Mouse (Mus musculus) frontal cortex, adult (tissue): ENCODE results near the gene Naa30.
"Not testable (repeated sequence)": the region's sequence is repeated elsewhere in the genome, so short reads cannot be mapped to it uniquely, and the experiment has no call there.

Source experiments
- ATAC-seq: cut with Nextera tagmentation; 2 replicates; pipeline ENCODE4 v1.9.2; 2017; ENCODE audit warnings: mild to moderate bottlenecking, moderate library complexity, mixed read lengths; ENCODE audit not compliant: low TSS enrichment

The Naa30 gene

DNA sequence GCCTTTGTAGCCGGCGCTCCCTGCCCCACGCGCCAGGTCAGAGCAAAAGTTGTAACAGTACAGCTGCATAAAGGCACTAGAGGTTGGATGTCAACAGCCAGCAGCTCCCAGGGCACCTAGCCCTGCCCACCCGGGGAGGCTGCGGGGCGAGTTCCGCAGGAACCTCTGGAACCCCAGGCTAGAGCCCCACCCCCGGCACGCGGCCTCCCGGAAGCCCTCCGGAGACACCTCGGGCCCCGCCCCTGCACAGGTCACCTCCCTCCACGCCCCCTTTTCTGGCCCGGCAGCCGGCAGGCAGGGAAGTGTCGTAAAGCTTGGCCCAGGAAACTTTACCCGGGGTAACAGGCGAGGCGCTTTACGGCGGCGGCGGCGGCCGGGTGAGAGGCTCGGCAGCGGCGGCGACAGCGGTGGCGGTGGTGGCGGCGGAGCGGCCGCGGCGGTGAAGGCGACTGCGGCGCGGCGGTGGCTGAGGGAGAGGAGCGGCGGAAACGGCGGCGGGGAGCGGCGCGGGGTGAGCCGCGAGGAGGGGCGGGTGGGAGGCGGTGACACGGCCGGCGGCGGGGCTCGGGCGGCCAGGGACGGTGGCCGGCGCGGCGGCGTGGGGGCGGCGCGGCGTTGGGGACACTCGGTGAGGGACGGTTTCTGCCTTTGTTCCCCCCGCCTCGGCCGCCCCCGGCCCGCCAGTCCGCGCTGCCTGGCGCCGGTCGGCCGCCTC is at the start of gene Naa30:
Gene Naa30 (plus strand): TSS at position 360 of the 715 bp plus-strand sequence.
- ATAC-seq: peak; percentile 92

DNA sequence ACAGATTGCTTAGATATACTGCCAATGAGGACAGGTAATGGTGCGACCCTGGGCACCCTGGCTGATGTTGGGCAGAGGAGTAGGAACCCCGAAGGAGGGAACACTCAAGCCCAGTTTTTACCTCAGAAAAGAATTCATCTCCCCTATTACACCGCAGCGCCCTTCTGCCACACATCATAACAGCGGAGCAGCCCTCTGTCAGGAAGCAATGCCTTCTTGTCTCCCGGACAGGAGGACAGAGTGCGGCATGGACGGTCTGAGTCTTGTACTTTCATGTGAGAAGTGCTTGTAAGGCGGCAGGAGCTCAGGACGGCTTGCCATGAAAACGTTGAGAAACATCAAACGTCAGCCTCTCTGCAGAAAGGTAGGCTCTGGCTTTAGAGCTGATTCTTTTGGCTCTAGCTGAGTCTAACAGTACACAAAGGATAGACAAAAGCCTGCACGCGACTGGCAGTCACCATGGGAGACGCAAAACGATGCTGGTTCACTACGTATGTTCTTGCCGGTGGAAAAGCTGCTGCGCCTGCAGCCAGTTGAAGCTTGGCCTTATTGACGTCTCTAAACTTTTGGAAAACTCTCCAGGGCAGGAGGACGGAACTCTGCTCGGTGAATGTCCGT is 44.8 kb upstream of the Naa30 start:
- peak; percentile 65 for ATAC-seq

DNA sequence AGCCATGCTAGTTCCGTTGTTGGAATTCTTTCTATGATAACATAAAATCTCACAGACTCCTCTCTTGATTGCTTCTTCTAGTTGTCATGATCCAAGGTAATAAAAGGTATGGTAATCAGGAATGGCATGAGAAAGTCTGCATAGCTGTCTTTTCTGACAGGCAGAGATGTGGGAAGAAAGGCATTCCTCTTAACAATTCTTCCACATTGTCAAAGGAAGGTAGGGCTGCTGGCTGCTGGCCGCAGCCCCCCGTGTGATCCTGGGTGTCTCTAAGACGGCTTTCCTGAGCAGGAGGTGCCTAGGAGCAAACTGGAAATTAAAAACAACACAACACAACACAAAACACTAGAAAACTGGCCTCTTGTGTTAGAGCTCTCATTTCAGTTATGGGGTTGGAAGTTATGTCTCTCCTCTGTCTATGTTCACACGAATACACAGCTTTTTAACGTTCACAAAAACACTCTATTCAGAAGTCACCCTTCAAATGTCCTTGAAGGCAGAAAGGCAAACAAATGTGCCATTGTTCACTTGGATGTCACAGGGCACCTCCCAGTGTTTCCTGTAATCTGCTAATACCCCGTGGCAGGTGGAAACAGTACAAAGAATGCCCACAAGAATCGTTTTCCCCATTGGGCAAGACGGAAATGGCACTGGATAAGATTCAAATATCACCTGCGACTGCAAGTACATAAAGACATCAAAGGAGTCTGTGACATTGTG is 43.3 kb upstream of the Naa30 start:
- ATAC-seq: no peak

DNA sequence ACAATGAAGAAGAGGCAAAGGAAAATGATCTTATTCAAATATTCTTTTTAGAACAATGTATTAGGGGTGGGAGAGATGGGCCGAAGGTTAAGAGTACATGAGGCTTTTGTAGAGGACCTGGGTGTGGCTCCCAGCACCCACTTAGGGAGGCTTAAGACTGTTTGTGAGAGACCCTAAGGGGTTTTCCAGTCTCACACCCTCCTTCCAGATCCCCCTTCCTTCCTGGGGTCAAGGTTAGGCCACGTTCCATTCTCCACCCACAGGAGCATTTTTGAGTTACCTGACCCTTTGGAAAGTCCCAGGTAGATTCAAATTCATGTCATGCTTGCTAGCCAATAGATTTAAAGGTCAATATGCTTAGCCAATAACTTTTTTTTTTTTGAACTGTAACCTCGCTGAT is 39.6 kb upstream of the Naa30 start:
- ATAC-seq: no peak

DNA sequence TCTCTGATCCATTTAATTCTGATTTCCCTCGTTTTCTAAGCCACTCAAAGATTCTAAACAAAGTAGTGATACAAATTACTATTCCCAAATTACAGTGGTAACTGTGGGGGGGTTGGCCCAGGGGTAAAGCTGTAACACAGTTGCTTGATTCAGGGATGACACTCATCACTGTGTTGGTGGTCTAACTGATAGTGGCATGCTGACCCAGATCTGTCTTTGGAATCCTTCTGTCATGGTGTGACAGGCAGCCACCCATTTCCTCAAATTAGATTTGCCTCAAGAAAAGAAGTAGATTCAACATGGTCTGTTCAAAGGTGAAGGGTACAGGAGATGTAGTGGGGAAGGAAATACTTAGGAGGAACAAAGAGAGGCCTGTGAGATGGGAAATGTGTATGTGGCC is 33.9 kb upstream of the Naa30 start:
- no peak for ATAC-seq

DNA sequence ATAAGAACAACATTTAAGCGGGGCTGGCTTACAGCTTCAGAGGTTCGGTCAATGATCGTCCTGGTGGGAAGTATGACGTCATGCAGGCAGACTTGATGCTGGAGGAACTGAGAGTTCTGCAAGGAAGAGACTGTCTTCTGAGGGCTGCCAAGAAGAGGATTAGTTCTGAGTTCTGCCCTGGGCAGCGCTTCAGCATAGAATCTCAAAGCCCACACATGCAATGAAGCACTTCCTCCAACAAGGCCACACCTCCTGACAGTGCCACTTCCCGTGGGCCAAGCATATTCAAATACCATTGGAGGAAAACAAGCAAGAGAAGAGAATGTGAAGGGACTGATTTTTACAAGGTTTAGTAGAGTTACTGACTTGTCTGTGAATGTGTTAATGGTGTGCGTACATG is 31.3 kb upstream of the Naa30 start:
- no peak for ATAC-seq

DNA sequence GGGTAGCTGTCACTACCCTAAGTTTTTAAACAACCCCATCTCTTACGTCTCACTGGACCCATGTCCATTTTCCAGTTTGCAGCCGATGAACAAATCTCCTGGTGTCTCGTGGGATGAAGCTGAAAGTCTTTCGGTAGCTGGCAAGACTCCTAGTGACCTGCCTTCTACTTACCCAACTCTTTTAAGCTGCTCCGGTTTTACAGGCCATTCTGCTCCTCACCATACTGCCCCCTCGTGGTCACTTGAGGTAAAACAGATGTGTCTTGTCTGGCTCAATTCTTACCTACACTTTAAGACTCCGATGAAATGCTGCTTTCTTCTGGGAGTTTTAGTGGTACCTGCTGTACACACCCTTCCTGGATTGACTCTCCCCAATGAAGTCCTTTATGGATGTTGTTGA is 18.2 kb upstream of the Naa30 start:
- peak; percentile 79 for ATAC-seq

DNA sequence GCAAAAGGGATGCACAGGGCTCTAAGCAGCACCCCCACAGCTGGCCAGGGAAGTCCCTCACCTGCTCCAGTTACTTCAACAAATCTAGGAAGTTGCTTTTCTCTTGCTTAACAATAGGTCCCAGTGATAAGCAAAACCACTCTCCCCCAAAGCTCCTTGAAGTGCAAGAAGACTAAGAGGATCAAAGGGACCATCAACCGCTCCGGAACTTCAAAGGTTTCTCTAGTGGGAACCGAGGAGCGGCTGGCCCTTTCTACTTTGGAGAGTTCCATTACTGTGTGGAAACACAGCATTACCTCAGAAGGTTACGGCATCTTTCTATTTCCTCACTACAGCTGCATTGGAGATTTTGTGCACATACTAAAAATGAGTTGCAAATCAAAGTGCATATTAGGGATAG is 16.5 kb upstream of the Naa30 start:
- ATAC-seq: no peak

DNA sequence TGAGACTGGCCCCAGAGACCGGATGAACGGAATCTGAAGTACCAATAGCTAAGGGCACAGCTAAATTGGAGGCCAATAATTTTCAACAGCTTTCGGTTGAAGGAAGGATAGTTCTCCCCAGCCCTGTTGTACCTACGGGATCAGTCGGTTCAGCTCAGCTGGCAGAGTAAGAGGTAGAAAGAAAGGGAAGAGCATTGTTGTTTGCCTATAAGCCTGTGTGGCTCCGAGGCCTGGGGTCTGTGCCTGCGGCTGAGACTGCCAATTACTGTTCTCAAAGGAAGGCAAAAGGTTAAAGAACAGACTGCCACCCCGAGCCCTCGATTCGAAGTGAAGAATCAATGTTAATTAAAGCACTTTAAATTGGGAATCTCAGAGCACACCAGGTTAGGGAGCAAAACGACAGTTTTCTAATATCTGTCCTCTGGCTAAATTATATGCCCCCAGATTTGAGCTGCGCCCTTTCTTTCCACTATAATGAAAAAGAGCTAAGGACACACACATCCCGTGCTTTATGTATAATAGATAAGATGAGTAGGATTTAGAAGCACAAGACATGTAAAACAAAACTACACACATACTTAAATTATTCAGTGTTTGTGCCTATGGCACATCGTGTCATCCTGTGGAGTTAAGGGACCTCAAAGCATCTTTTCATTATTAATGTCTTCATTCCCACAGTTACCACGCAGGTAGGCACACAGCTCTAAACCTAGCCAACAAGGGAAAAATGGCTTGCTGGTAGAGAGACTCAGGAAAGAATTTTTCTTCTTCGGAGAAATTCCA is 13.7 kb upstream of the Naa30 start:
- no peak for ATAC-seq

DNA sequence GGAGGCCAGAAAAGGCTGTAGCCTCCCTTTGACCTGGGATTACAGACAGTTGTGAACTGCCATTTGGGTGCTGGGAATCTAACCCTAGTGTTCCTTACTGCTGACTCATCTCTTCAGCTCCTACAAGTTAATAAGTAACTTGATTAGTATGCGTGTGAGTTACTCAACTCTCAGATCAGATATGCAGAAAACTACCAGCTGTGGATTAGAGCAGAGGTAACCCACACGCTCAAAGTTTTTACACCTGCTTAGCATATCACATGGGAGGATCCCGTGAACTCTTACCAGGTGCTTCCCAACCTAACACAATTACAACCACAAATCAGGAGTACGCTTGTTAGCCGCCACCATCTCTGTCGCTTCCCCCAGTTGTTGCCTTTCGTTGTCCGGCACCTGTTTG is 740 bp upstream of the Naa30 start:
- no peak for ATAC-seq

DNA sequence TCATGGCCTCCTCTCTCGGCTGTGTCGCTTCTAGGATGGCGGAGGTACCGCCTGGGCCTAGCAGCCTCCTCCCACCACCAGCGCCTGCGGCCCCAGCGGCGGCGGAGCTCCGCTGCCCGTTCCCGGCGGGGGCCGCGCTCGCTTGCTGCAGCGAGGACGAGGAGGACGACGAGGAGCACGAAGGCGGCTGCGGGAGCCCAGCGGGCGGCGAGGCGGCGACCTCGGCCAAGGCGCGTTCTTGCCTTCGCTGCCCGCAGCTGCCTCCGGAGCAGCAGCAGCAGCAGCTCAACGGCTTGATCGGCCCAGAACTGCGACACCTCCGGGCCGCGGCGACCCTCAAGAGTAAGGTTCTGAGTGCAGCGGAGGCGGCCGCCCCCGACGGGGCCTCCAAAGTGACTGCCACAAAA is 559 bp downstream of the Naa30 start:
- ATAC-seq: peak; percentile 84

DNA sequence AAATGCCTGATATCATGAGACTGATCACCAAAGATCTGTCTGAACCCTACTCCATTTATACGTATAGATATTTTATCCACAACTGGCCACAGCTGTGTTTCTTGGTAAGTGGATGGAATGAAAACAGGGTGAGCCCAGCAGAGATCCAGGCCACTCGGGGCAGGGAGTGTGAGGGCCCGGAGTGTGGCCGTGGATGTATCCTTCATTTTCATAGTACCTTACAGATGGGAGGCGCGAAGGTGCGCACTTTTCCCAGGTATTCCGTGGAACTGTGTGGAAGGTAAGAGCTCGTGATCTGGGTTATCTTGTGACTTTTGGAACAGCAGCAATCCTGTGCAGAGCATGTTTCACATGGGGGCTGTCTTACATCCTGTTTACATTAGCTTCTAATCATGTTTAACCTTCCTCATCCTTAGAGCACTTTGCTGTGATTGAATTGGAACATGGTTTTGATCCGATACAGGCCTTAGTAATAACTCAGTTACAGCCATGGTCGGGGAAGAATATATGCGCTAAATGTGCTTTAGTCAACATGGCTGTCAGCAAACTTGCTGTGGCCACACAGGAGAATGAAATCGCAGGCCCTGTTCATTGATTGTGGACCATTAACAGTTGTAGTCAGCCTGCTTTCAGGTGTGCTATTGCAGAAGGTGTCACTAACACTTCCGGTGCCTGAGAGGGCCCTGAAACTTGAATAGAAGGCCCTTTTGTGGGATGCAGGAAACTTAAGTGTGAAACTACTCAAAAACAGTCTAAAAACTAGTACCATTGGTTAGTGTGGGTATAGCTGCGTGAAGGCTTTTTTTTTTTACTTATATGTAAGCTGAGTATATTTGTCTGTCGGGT is 1.5 kb downstream of the Naa30 start:
- ATAC-seq: no peak

DNA sequence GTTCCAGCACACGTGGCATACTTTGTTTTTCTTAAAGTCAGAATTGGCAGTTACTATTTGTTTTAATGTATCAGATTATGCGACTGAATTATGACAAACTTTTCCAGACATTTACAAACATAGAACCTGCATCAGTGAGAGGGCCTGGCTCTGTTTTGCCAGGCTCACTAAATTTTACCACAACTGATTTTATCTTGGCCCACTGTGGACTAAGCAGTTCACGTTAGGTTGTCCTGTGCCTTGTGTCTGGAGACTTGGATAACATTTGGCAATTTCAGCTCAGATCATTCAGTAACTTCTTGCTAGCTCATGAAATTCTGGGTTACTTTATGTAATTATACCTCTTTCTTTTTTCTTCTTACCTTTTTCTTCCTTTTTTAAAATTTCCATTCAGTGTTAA is 7.7 kb downstream of the Naa30 start:
- ATAC-seq: no peak

DNA sequence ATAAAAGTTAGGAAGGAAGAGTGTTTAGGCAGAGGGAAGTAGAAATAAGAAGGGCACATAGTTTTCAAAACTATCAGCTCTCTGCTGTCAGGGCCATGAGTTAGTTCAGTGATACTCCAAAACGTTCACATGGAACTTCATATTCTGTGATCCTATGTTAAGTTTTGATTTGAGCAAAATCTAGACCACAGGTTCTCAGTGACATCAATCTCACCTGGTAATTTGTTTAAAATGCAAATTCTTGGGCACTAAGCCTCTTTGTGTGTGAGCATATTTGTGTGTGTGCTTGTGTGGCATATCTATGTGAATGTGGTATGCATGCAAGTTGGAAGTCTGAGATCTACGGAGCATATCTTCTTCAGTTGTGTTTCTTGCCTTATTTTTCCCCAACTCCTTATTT is 14.2 kb downstream of the Naa30 start:
- ATAC-seq: no peak

DNA sequence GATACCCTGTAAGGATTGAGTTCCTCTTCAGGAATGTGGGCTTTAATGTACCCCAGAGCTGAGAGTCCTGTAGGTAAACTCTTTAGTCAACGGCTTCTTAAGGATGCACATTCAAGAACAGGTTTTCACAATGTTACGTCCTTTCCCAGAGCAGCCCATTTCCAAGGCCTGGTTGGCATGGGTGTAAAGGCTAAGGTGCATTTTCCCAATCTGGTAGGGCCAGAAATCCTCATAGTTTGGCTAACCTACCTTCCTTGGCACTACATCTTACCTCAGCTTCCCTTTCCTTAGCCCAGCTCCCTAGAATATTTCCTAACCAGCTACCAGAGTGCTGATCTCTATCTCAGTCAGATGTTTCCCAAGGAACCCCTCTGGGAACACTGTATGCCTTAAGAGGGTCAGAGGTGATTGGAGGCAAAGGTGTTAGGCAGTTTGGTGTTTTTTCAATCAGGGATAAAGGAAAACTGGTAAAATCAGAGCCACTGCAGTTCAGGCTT is 25.1 kb downstream of the Naa30 start:
- ATAC-seq: peak; percentile 16; the same call in 1 of the 2 replicates

DNA sequence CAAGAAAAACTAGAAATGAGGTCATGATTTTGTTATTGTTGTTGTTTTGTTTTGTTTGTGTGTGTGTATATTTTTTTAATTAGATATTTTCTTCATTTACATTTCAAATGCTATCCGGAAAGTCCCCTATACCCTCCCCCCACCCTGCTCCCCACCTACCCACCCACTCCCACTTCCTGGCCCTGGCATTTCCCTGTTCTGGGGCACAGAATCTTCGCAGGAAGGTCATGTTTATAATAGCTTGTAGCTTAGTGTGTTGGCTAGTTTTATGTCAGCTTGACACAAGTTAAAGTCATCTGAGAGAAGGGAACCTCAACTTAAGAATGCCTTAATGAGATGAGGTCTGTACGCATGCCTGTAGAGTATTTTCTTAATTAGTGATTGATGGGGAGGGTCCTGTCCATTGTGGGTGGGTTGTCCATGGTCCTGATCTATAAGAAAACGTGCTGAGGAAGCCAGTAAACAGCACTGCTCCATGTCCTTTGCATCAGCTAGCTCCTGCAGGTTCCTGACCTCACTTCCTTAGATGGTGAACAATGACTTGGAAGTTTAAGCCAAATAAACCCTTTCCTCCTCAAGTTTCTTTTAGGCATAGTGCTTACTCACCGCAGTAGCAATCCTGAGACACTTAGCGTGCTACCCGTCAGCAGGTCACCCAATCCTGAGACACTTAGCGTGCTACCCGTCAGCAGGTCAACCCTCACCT is 29.2 kb downstream of the Naa30 start:
- no peak for ATAC-seq

DNA sequence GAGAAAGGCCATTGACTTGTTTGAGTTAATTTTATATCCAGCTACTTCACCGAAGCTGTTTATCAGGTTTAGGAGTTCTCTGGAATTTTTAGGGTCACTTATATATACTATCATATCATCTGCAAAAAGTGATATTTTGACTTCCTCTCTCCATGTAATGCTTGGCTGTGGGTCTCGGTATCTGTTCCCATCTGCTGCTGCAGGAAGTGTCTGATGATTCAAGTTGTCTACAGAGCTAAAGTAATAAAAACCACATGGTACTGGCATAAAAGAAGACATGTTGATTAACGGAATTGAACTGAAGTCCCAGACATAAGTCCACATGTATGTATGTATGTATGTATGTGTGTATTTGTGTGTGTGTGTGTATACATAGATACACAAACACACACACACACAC is 38.2 kb downstream of the Naa30 start:
- not testable (repeated sequence) for ATAC-seq

DNA sequence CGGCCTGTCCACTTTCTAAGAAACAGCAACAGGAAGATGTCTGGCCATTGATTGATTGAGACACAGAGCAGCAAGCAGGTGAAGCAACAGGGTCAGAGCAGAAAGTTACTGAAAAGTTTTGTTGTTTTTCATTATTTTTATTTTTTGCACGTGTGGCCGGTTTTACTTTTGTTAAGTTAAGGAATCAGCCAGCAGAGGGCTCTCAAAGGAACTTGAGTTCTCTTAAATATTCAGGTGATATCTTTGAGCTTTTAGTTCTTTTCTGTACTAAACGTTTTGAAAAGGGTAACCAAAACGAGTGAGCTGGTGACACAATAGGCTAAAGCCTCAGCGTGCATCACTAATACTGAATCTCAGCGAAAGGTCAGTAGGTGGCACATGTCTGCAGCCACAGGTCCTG is 46.7 kb downstream of the Naa30 start:
- ATAC-seq: no peak

DNA sequence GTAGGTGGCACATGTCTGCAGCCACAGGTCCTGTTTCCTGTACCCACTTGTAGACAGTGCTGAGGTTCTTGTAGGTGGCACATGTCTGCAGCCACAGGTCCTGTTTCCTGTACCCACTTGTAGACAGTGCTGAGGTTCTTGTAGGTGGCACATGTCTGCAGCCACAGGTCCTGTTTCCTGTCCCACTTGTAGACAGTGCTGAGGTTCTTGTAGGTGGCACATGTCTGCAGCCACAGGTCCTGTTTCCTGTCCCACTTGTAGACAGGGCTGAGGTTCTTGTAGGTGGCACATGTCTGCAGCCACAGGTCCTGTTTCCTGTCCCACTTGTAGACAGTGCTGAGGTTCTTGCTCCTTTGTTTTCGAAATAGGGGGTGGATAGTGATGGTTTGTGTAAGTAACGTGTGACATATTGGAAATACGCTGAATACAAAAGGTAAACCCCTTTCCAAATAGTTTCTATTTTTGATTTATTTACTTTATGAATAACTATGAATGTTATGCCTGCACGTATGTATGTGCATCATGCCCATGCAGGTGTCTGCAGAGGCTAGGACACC is 47.5 kb downstream of the Naa30 start:
- not testable (repeated sequence) for ATAC-seq

DNA sequence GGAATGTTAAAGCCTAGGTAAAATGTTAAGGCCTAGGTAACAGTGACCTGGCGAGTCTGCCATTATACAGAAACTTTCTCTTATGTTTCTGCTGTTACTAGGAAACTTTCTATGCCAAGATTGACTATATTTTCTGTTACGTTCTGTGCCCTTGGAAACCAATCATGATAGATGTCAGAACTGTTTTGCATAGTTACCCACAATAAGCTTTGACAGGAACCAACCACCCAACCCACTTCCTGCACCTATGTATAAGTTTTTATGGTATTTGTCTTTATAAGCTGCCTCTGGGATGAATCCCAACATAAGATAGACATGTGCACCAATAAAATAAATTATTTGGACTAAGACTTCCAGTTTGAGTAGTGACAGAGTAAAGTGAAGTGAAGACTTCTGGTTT is 49.7 kb downstream of the Naa30 start:
- no peak for ATAC-seq
